ENCODE assay signal across 34 mouse cellular contexts in genomic region chr4:149431887-149432286, GRCm38 (mm10). TPM values are rescaled to one million over a fixed set of nuclear protein-coding genes. Genes with fewer than 3 reads are reported as not detected.
"Had no signal": no experiment of that assay in that cellular context is flagged by ENCODE, and none has a peak within 500 bp of the region (broad histone marks: within the 10 kb centered on the region; RNA-seq: fewer than 3 reads in every experiment).

No protein-coding gene starts in this region.

RNA-seq across cellular contexts. Expression of gene Rbp7, which starts 22.9 kb away (rescaled TPM):
- total RNA-seq: hematopoietic stem cell, adult 5-6 weeks; hindbrain, postnatal 0 days; layer of hippocampus, adult 18-20 months; layer of hippocampus, adult 2 months; layer of hippocampus, adult 8-10 months; layer of hippocampus, postnatal 10 days; layer of hippocampus, postnatal 14 days; layer of hippocampus, postnatal 25 days; layer of hippocampus, postnatal 36 days; left cerebral cortex, adult 18-20 months; left cerebral cortex, adult 2 months; left cerebral cortex, adult 8-10 months had no signal
- polyA plus RNA-seq: hindbrain, embryonic 10.5 days; hindbrain, embryonic 11.5 days; hindbrain, embryonic 12.5 days; hindbrain, embryonic 13.5 days; hindbrain, embryonic 14.5 days; hindbrain, embryonic 15.5 days; hindbrain, embryonic 16.5 days; hindbrain, postnatal 0 days; inflammation-experienced regulatory T-cells, adult 6 months had no signal

RNA-seq across cellular contexts. Expression of gene Tmem274, which starts 45.3 kb away (rescaled TPM):
- total RNA-seq: heart, postnatal 10 days; heart, postnatal 14 days; heart, postnatal 25 days; heart, postnatal 36 days; heart, postnatal 4 days; hematopoietic stem cell, adult 5-6 weeks; hindbrain, postnatal 0 days; layer of hippocampus, adult 18-20 months; layer of hippocampus, adult 2 months; layer of hippocampus, adult 8-10 months; layer of hippocampus, postnatal 10 days; layer of hippocampus, postnatal 14 days; layer of hippocampus, postnatal 25 days; layer of hippocampus, postnatal 36 days; left cerebral cortex, adult 18-20 months; left cerebral cortex, adult 2 months; left cerebral cortex, adult 8-10 months had no signal
- polyA plus RNA-seq: heart, embryonic 11.5 days; heart, embryonic 13.5 days; heart, embryonic 14.5 days; hindbrain, embryonic 11.5 days; hindbrain, embryonic 13.5 days; hindbrain, embryonic 14.5 days; hindbrain, embryonic 16.5 days; hindbrain, postnatal 0 days; intestine, embryonic 14.5 days; intestine, embryonic 15.5 days; intestine, postnatal 0 days; kidney, adult 2 months; kidney, postnatal 0 days; large intestine, adult 2 months had no signal
